Mouse (Mus musculus): Measurements from ENCODE around the gene Dpagt1.

DNA sequence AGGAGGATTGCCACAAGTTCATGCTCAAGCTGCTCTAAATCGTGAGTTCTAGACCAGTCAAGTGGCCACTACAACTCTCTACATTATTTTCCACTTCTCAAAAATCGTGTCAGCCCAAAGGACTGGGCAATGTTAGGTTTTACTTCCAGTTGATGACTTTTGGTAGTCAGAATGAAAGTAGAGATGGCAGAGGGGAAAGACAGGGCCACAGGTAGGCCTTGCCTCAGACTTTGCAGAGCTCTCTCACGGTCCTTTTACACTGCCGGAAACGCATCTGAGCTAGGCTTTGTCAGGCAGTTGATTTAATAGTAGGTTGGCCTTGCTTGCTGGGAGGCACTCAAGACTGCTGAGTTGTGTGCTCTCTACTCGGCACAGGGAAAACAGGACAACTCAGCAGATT lies 1.7 kb upstream of the Dpagt1 start:
- TF ChIP-seq CTCF (IDR thresholded peaks at IDR 0.05; ENCODE audit: borderline replicate concordance, insufficient read depth, low read depth, low read length) (no peak), POLR2A (IDR thresholded peaks at IDR 0.05; ENCODE audit: borderline replicate concordance, insufficient read depth, low read length) (no peak)
